Mouse (Mus musculus) stomach, embryonic 15.5 days (tissue): ENCODE measurements around the gene Scarb2. TPM values are rescaled to one million over a fixed set of nuclear protein-coding genes. Genes with fewer than 3 reads are reported as not detected.

Experiments used
- ATAC-seq: fragments of 200-750 bp; cut with Nextera tagmentation; 2 replicates; pipeline ENCODE4 v1.8.0; 2017; ENCODE audit warnings: low read depth, moderate number of reproducible peaks, moderate TSS enrichment; ENCODE audit not compliant: insufficient read depth, low FRiP score
- H3K27ac ChIP-seq: fragments of 300-500 bp; sonication (generic); 2 replicates; pipeline ENCODE4 v1.5.1; 2015; ENCODE audit warnings: mild to moderate bottlenecking, inconsistent platforms
- H3K27me3 ChIP-seq: fragments of 300-500 bp; sonication (generic); replicated peaks from 2 replicates; pipeline ENCODE4 v1.6.1; 2015; ENCODE audit warnings: inconsistent platforms
- H3K36me3 ChIP-seq: fragments of 300-500 bp; sonication (generic); 2 replicates; pipeline ENCODE4 v1.6.1; 2015; ENCODE audit warnings: inconsistent platforms
- H3K4me1 ChIP-seq: fragments of 300-500 bp; sonication (generic); 2 replicates; pipeline ENCODE4 v1.6.1; 2015; ENCODE audit warnings: inconsistent platforms
- H3K4me2 ChIP-seq: fragments of 300-500 bp; sonication (generic); 2 replicates; pipeline ENCODE4 v1.6.1; 2015; ENCODE audit warnings: mild to moderate bottlenecking, inconsistent platforms
- H3K4me3 ChIP-seq: fragments of 300-500 bp; sonication (generic); replicated peaks from 2 replicates; pipeline ENCODE4 v1.5.1; 2015; ENCODE audit warnings: inconsistent platforms
- H3K9ac ChIP-seq: fragments of 300-500 bp; sonication (generic); 2 replicates; pipeline ENCODE4 v1.6.1; 2015; ENCODE audit warnings: inconsistent platforms
- H3K9me3 ChIP-seq: fragments of 300-500 bp; sonication (generic); 2 replicates; pipeline ENCODE4 v1.6.1; 2016; ENCODE audit warnings: inconsistent platforms
- WGBS: fragments of 180-500 bp; shearing (Covaris S2); methylation state at CpG from one replicate; pipeline ENCODE4 v1.1.7; 2015; 5-methylcytosine and 5-hydroxymethylcytosine counted together
- polyA plus RNA-seq: library from polyadenylated mRNA; unstranded; fragments of >200 nt; fragmentation: Nextera tagmentation; extraction: Ambion mirVana; gene quantifications from 2 replicates; pipeline ENCODE4 v1.2.1, GENCODE M21; 2015

Scarb2 gene
- polyA plus RNA-seq, 1 experiment from 2014 or later: 15.8 TPM

DNA sequence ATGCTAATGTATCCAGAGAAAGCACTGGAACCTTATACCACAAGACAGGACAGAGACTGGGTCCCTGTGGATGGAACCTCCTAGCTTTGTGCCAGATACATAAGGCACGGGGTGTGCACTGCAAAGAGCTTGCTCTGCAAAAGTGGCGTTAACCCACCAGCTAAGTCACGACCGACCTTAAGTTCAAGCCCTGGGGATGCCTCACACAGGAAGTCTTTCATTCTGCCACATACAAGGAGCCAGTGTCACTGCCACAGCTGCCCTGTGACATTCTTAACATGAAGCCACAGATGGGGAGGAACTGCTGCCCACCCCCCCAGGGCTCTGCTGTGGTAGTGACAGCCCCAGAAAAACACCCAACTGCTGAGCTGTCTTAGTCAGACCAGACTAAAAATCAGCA lies 15.9 kb downstream of the Scarb2 start:
- Histone ChIP-seq H3K36me3 (0 out of 2 replicates have a peak, but pooled peaks cover 5% of the 10 kb centered on the region), H3K9me3 (no peaks in the 10 kb centered on the region), H3K9ac (no peak overlapping the region), H3K4me1 (peaks cover 37% of the 10 kb centered on the region), H3K27me3 (no peaks in the 10 kb centered on the region), H3K27ac (peak overlapping the region; percentile 16; the same call in 1 of the 2 replicates), H3K4me2 (no peak overlapping the region), H3K4me3 (no peak overlapping the region)
- no peak for ATAC-seq
- WGBS: 68% methylated on average over 4 of the region's 4 CpGs

DNA sequence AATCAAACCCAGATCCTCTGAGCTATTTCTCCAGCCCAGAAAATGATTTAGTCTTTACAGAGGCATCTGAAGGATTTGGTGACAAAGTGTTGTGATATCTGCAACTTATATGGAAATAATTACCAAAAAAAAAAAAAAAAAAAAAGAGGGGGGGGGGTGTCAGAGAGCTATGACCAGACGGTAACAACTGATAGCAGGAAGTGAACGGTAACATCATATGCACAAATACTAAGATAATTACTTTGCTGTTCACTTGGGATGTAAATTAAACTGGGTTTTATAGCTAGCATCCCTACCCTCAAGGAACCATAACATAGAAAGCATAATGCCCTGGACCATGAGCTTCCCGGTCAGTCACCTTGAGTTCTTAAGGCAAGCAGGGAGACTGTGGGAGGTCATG lies 16.3 kb downstream of the Scarb2 start:
- Histone ChIP-seq H3K27me3 (no peaks in the 10 kb centered on the region), H3K4me3 (no peak overlapping the region), H3K9ac (no peak overlapping the region), H3K9me3 (no peaks in the 10 kb centered on the region), H3K27ac (peak overlapping the region; percentile 54; the same call in 1 of the 2 replicates), H3K4me2 (no peak overlapping the region), H3K36me3 (0 out of 2 replicates have a peak, but pooled peaks cover 5% of the 10 kb centered on the region), H3K4me1 (peaks cover 35% of the 10 kb centered on the region)
- ATAC-seq: no peak
- 80% methylated on average over 3 of the region's 3 CpGs for WGBS

DNA sequence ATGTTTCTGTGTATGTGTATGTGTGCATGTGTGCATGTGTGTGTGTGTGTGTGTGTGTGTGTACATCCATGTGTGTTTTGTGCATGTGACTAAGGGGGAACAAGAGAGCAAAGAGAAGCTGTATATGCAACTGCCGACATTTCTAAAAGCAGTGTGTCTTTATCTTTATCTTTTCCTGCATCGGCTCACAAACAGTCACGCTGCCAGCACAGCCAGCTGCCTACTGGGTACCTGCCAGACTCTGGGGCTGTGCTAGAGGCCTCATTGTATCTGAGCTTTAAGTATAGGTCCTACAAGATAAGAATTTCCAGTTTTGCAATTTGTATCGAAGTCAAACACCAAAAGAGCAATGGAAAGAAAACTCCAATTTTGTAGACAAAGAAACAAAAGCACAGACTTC lies 17.1 kb downstream of the Scarb2 start:
- no peaks in the 10 kb centered on the region for H3K27me3 ChIP-seq
- H3K4me1 ChIP-seq: peaks cover 32% of the 10 kb centered on the region
- no peaks in the 10 kb centered on the region for H3K9me3 ChIP-seq
- H3K4me3 ChIP-seq: no peak overlapping the region
- H3K36me3 ChIP-seq: 0 out of 2 replicates have a peak, but pooled peaks cover 5% of the 10 kb centered on the region
- ATAC-seq: peak; percentile 55
- WGBS: 29% methylated on average over 4 of the region's 4 CpGs
- no peak overlapping the region for H3K9ac ChIP-seq
- peak overlapping the region; percentile 75 for H3K27ac ChIP-seq
- H3K4me2 ChIP-seq: peak overlapping the region; percentile 24

DNA sequence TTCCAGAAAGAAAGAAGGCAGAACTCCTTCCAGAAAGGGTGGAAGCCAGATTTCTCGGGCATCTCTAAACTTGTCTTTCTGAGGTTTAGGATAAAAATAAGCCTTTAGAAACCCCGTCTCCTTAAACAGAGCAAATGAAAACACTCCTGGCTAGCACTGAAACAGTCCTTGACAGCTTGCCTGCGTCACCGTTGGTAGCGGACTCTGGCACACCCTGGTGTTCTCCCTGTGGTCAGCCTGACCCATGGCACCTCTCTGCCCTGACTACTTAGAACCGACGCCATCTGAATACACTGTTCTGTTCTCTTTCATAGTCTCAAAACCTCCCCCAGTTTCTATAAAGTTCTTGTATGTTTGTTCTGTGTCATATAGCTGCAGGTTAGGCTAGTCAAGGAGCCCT lies 17.7 kb downstream of the Scarb2 start:
- peak; percentile 28; the same call in 1 of the 2 replicates for ATAC-seq
- no peaks in the 10 kb centered on the region for H3K9me3 ChIP-seq
- 30% methylated on average over 7 of the region's 7 CpGs for WGBS
- peaks cover 7% of the 10 kb centered on the region; the same call in 1 of the 2 replicates for H3K36me3 ChIP-seq
- no peak overlapping the region for H3K4me3 ChIP-seq
- H3K9ac ChIP-seq: no peak overlapping the region
- peak overlapping the region; percentile 75 for H3K27ac ChIP-seq
- H3K27me3 ChIP-seq: no peaks in the 10 kb centered on the region
- H3K4me1 ChIP-seq: peaks cover 30% of the 10 kb centered on the region
- H3K4me2 ChIP-seq: peak overlapping the region; percentile 24

DNA sequence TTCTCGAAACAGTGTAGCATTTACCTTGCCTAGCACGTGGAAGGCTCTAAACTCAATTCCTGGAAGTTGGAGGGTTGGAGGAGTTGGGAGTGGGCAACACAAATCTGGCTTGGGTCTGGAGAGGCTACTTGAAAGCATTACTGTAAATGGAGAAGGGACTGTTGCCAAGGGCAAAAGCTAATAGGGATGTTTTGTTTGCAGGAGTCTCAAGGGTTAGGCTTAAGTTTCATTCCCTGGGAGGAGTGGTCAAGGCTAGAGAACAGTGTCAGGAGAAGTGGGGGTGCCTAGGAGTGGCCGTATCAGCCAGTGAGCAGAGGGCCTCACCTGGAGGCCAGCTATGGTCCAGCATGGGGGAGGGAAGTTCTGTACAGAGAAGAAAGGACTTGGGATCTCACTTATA lies 18.2 kb downstream of the Scarb2 start:
- H3K4me2 ChIP-seq: no peak overlapping the region
- H3K9me3 ChIP-seq: no peaks in the 10 kb centered on the region
- peaks cover 29% of the 10 kb centered on the region for H3K4me1 ChIP-seq
- H3K27me3 ChIP-seq: no peaks in the 10 kb centered on the region
- H3K4me3 ChIP-seq: no peak overlapping the region
- H3K9ac ChIP-seq: no peak overlapping the region
- peaks cover 9% of the 10 kb centered on the region; the same call in 1 of the 2 replicates for H3K36me3 ChIP-seq
- peak overlapping the region; percentile 75 for H3K27ac ChIP-seq
- ATAC-seq: peak; percentile 67; the same call in 1 of the 2 replicates
- WGBS: 52% methylated on average over 3 of the region's 3 CpGs

DNA sequence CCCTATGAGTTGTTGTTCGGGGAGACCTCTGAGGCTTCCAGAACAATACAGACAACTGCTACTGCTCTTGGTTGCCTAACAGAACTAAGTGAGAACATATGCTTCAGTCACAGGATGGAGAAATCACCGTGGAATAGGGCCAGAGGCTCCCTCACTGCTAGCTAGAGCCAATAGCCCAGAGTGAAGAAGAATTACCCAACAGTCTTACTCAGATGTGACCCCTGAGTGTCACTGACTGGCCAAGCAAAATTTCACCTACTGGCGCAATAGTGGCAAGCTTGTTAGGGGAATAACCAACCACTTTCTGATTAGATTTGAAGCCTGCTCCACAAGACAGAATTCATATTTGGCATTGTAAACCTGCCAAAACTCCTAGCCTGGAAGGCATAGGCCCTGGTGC lies 19.9 kb downstream of the Scarb2 start:
- no peak for ATAC-seq
- no peaks in the 10 kb centered on the region for H3K9me3 ChIP-seq
- peaks cover 22% of the 10 kb centered on the region for H3K36me3 ChIP-seq
- H3K4me2 ChIP-seq: no peak overlapping the region
- H3K4me3 ChIP-seq: no peak overlapping the region
- no peaks in the 10 kb centered on the region for H3K27me3 ChIP-seq
- no peak overlapping the region for H3K27ac ChIP-seq
- peaks cover 26% of the 10 kb centered on the region for H3K4me1 ChIP-seq
- H3K9ac ChIP-seq: no peak overlapping the region
- whole genome bisulfite sequencing: 88% methylated on average over 3 of the region's 3 CpGs

DNA sequence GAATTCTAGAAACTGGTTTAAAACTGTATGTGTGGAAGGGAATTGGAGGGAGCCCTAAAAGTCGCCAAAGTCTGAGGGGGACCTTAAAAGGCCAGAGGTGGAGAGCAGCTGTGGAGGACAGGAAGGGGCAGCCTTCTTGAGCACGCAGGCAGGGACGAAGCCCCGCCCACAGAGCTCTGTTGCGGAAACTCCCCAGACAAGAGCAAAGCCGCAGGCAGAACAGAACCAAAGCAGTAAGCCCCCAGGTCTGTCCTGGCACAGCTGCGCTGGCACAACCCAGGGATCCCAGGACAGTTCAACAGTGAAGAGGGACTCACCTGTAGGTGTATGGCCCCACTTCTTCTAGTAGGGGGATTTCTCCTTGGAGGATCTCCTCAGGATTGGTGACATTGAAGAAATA lies 21.8 kb downstream of the Scarb2 start:
- 67% methylated on average over 7 of the region's 7 CpGs for WGBS

DNA sequence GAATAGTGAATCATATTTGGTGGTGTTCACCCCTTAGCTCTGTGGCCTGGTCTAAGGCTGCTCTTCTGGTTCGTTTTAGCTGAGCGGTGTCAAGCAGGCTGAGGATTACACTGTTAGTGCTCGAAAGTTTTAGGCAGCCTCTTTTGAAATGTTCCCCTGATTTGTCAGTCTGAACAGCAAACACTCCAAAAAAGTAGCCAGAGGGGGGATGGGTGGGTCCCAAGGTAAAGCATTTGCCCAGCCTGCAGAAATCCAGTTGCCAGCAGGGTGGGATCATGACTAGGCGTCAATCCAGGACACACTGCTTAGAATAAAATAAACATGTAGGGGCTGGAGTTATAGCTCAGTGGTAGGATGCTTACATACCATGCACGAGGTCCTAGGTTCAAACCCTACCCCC lies 33.8 kb downstream of the Scarb2 start:
- no peak overlapping the region for H3K4me3 ChIP-seq
- no peak overlapping the region for H3K9ac ChIP-seq
- no peak overlapping the region for H3K27ac ChIP-seq
- H3K36me3 ChIP-seq: no peaks in the 10 kb centered on the region
- no peak overlapping the region for H3K4me2 ChIP-seq
- WGBS: 51% methylated on average over 5 of the region's 5 CpGs
- H3K27me3 ChIP-seq: no peaks in the 10 kb centered on the region
- H3K4me1 ChIP-seq: 0 out of 2 replicates have a peak, but pooled peaks cover 3% of the 10 kb centered on the region
- ATAC-seq: no peak
- no peaks in the 10 kb centered on the region for H3K9me3 ChIP-seq

More for the DNA sequence above, 21.8 kb downstream of the Scarb2 start:
- Histone ChIP-seq H3K4me2 (no peak overlapping the region), H3K27ac (no peak overlapping the region), H3K36me3 (peaks cover 22% of the 10 kb centered on the region), H3K9me3 (no peaks in the 10 kb centered on the region), H3K4me1 (peaks cover 19% of the 10 kb centered on the region), H3K4me3 (no peak overlapping the region), H3K9ac (no peak overlapping the region), H3K27me3 (no peaks in the 10 kb centered on the region)
- ATAC-seq: no peak

DNA sequence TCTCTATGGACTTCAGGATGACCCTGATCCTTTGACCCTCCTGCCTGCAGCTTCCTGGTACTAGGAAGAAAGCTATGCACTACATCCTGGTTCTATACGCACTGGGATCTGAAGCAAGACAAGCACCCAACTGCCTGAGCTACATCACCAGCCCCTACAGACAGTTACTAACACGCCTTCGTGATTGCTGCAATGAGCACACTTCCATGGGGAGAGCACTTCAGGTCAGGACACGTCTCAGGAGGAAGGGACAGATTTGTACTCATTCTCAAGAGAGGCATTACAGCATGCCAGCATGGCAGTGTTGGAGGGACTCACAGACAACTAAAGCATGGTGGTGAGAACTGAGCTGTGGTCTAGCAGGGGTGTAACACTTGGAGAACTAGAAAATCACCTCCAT lies 35.1 kb downstream of the Scarb2 start:
- Histone ChIP-seq H3K27me3 (no peaks in the 10 kb centered on the region), H3K4me3 (no peak overlapping the region), H3K4me1 (peaks cover 7% of the 10 kb centered on the region; the same call in 1 of the 2 replicates), H3K9me3 (no peaks in the 10 kb centered on the region), H3K9ac (no peak overlapping the region), H3K4me2 (no peak overlapping the region), H3K27ac (no peak overlapping the region; the same call in 1 of the 2 replicates), H3K36me3 (no peaks in the 10 kb centered on the region)
- WGBS: 86% methylated on average over 4 of the region's 4 CpGs
- no peak for ATAC-seq

DNA sequence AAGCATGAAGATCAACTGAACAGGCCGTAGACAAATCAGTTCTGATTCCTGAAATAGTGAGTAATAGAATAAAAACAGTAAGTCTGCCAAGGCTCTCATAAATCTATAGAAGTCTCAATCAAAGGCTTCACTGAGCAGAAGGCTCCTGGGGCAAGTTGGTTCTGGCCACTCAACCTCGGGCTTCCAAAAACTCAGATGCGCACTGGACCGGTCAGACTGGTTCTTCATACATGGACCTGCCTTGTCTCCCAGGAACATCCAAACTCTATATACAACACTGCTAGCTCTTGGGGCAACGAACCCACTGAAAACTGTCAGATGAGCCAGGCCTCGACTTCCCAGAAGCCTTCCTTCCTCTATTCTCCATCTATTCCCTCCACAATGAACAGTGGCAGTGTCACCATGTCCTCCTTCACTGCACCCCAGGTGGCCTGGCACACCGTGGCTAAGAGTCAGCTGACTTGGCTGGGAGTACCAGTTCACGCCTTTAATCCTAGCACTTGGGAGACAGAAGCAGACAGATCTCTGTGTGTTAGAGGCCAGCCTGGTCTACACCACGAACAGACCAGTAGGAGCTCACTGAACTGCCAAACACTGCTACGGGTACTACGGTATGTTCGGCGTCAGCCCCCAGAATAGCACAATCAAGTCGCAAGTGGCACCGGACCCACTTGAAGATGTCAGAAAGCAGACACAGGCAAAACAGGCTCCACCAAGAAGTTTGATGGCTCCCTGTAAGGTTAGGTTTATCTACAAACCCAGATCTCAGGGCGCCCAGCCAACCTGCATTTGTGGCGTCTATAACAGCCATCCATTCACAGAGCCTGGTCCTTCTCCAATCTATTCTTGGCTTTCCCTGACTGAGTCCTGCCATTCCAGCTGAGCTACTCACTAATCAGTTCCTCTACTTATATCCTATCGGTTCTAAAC lies 37.2 kb downstream of the Scarb2 start:
- Histone ChIP-seq H3K27me3 (no peaks in the 10 kb centered on the region), H3K4me2 (no peak overlapping the region), H3K27ac (no peak overlapping the region), H3K4me1 (peaks cover 7% of the 10 kb centered on the region; the same call in 1 of the 2 replicates), H3K9me3 (no peaks in the 10 kb centered on the region), H3K36me3 (no peaks in the 10 kb centered on the region), H3K4me3 (no peak overlapping the region), H3K9ac (no peak overlapping the region)
- WGBS: 88% methylated on average over 18 of the region's 18 CpGs
- no peak for ATAC-seq

DNA sequence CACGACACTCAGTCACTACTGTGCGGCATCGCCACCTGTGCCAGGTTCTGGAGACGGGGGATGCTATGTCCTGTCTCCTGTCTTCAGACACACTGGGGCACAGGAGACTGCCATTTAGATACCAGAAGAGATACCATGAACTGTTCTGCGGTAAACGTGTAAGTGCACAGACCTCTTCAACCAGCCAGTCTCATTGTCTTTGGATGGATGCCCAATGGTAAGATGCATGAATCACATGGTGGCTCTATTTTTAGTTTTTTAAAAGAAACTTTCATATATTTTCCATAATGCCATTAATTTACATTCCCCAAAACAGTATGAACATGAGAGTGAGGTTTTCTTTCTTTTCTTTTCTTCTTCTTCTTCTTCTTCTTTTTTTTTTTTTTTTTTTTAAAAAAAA lies 38.4 kb downstream of the Scarb2 start:
- H3K4me2 ChIP-seq: no peak overlapping the region
- no peak for ATAC-seq
- H3K36me3 ChIP-seq: no peaks in the 10 kb centered on the region
- H3K27ac ChIP-seq: no peak overlapping the region
- no peak overlapping the region for H3K9ac ChIP-seq
- peaks cover 7% of the 10 kb centered on the region; the same call in 1 of the 2 replicates for H3K4me1 ChIP-seq
- H3K4me3 ChIP-seq: no peak overlapping the region
- no peaks in the 10 kb centered on the region for H3K27me3 ChIP-seq
- H3K9me3 ChIP-seq: no peaks in the 10 kb centered on the region
- 86% methylated on average over 6 of the region's 6 CpGs for WGBS

DNA sequence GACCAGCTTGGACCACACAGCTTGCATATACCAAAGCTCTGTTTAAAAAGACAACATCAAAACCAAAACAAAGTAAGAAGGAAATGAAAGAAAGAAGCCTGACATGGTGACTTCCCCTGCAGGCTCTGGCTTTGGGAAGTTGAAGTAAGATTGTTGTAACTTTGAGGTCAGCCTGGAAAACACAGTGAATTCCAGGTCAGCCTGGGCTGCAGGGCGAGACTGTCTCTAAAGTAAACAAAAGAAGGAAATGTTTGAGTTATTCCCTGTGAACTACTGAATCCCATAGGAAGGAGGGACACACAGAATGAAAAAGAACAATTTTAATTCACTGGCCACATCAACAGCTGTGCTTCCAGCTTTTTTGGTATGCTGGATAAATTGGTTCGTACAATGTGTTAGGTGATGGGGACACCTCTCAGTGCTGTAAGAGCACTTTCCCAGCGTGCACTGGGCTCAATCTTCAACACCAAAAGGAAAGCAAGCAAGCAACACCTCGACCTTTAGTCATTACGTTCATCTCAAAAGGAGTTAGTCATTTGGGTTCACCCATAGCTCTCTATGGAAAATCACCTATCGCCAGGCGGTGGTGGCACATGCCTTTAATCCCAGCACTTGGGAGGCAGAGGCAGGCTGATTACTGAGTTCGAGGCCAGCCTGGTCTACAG lies 39.4 kb downstream of the Scarb2 start:
- no peaks in the 10 kb centered on the region for H3K27me3 ChIP-seq
- peaks cover 5% of the 10 kb centered on the region; the same call in 1 of the 2 replicates for H3K4me1 ChIP-seq
- H3K4me2 ChIP-seq: no peak overlapping the region
- WGBS: 61% methylated on average over 8 of the region's 8 CpGs
- H3K9me3 ChIP-seq: no peaks in the 10 kb centered on the region
- H3K4me3 ChIP-seq: no peak overlapping the region
- H3K9ac ChIP-seq: no peak overlapping the region
- 0 out of 2 replicates have a peak overlapping the region, but pooled peaks have one; percentile 21 for H3K27ac ChIP-seq
- ATAC-seq: no peak
- no peaks in the 10 kb centered on the region for H3K36me3 ChIP-seq
